7 mouse cellular contexts compared by ENCODE assay signal in the genomic region with DNA sequence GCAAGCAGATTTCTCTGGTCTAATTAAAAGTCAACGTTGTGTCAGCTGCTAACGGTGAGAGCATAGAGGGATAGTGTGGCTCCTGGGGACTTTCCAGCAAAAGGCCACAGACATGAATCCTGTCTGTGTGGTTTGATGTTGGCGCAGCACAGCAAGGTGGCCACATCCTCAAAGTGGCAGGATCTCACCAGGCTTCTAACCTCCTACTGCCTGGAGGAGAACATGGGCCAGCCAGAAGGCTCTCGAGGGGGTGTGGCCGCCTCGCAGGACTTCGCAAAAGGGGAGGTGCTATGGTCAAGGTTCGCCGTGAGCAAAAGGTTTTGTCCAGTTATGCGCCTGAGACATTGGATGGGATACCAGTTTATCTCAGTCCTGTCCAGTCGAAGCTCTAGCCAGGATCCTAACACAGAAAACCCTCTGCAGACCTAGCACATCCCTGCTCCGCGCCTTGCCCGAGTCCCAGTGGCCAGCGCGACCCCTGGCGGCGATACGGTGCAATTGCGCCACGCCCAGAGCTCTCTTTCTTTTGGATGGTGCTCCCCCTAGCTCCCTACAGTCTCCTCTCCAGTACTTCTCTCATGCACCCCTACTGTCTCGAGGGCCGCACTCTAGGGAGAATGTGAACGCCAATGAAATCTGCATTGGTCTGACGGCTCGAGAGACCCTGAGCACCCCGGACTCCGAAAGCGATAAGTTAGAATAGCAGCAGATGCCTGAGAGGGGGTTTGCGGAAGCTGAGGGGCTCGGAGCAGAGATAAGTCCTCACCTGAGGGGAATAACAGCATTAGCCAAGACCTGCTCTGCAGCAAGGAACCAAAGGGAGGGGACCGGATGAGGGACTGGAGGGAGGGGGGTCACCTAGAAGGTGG. TPM values are rescaled to one million over a fixed set of nuclear protein-coding genes. Genes with fewer than 3 reads are reported as not detected.
DNase-seq lines count a peak whose midpoint lies in the region; ATAC-seq and TF ChIP-seq lines count a peak whose summit lies in the region.

No protein-coding gene starts in this region.

- H3K4me3 ChIP-seq in embryonic facial prominence, embryonic 10.5 days: peak overlapping the region; percentile 42
- no peak overlapping the region for H3K4me3 ChIP-seq in kidney, adult 2 months (ENCODE audit: insufficient read depth, low read depth, low read length)
- peak overlapping the region; percentile 27 for H3K4me3 ChIP-seq in limb, embryonic 12.5 days (replicated peaks)
- peak overlapping the region; percentile 10 for H3K4me3 ChIP-seq in midbrain, embryonic 15.5 days
- peak overlapping the region; percentile 2; the same call in 1 of the 2 replicates for H3K4me3 ChIP-seq in spleen, adult 2 months (ENCODE audit: extremely low read depth, insufficient read depth, insufficient read length)

- WGBS in embryonic facial prominence, embryonic 10.5 days: 16% methylated on average over 32 of the region's 32 CpGs
- WGBS in kidney, adult 2 months: 11% methylated on average over 32 of the region's 32 CpGs
- 14% methylated on average over 32 of the region's 32 CpGs for WGBS in limb, embryonic 12.5 days
- 14% methylated on average over 32 of the region's 32 CpGs for WGBS in midbrain, embryonic 15.5 days
- WGBS in spleen, adult 2 months: 11% methylated on average over 32 of the region's 32 CpGs

- peak; percentile 53; the same call in 1 of the 2 replicates for ATAC-seq in limb, embryonic 12.5 days (ENCODE audit: insufficient number of reproducible peaks, insufficient read depth, low FRiP score, low TSS enrichment, low read depth)
- ATAC-seq in midbrain, embryonic 15.5 days (replicated peaks): peak; percentile 82

- H3K9ac ChIP-seq in limb, embryonic 12.5 days (replicated peaks): no peak overlapping the region; the same call in 1 of the 2 replicates
- peak overlapping the region; percentile 31 for H3K9ac ChIP-seq in midbrain, embryonic 15.5 days

- H3K27me3 ChIP-seq in embryonic facial prominence, embryonic 10.5 days (replicated peaks; ENCODE audit: low read depth, poor library complexity, severe bottlenecking): peaks cover 49% of the 10 kb centered on the region
- no peaks in the 10 kb centered on the region for H3K27me3 ChIP-seq in kidney, adult 2 months (replicated peaks; ENCODE audit: control insufficient read depth, insufficient read depth, low read length)
- H3K27me3 ChIP-seq in limb, embryonic 12.5 days: peaks cover 39% of the 10 kb centered on the region
- 0 out of 2 replicates have a peak, but pooled peaks cover 7% of the 10 kb centered on the region for H3K27me3 ChIP-seq in midbrain, embryonic 15.5 days (replicated peaks)
- H3K27me3 ChIP-seq in spleen, adult 2 months (ENCODE audit: control insufficient read depth, insufficient read depth, low read length): no peaks in the 10 kb centered on the region

- H3K9me3 ChIP-seq in embryonic facial prominence, embryonic 10.5 days: no peaks in the 10 kb centered on the region
- H3K9me3 ChIP-seq in limb, embryonic 12.5 days: no peaks in the 10 kb centered on the region
- H3K9me3 ChIP-seq in midbrain, embryonic 15.5 days: no peaks in the 10 kb centered on the region

- H3K4me2 ChIP-seq in limb, embryonic 12.5 days: peak overlapping the region; percentile 48
- H3K4me2 ChIP-seq in midbrain, embryonic 15.5 days: peak overlapping the region; percentile 40

- peak; percentile 98 for TF ChIP-seq CTCF in kidney, adult 2 months (conservative IDR thresholded peaks at IDR 0.05; ENCODE audit: insufficient read depth, insufficient read length, low read depth, low read length)
- TF ChIP-seq CTCF in spleen, adult 2 months (IDR thresholded peaks at IDR 0.05; ENCODE audit: extremely low read depth, insufficient read depth, insufficient read length, insufficient replicate concordance): peak; percentile 99

- peak; percentile 94 for DNase-seq in adrenal gland, postnatal 10 days
- DNase-seq in embryonic facial prominence, embryonic 10.5 days (ENCODE audit: low spot score): peak; percentile 91
- peak; percentile 89 to 95 for DNase-seq in heart, adult 18-20 months
- peak; percentile 88 for DNase-seq in kidney, adult 2 months
- DNase-seq in spleen, adult 2 months (ENCODE audit: low read depth in 1 of 2, low spot score in 2 of 2): peak; percentile 47 to 85

- H3K27ac ChIP-seq in embryonic facial prominence, embryonic 10.5 days (replicated peaks): no peak overlapping the region
- no peak overlapping the region for H3K27ac ChIP-seq in kidney, adult 2 months (ENCODE audit: insufficient read depth, low read depth, low read length)
- no peak overlapping the region for H3K27ac ChIP-seq in limb, embryonic 12.5 days
- no peak overlapping the region for H3K27ac ChIP-seq in midbrain, embryonic 15.5 days
- no peak overlapping the region for H3K27ac ChIP-seq in spleen, adult 2 months (ENCODE audit: insufficient read depth, low read length)

- no peak for TF ChIP-seq POLR2A in kidney, adult 2 months (IDR thresholded peaks at IDR 0.05; ENCODE audit: low read depth, low read length)
- TF ChIP-seq POLR2A in spleen, adult 2 months (IDR thresholded peaks at IDR 0.05; ENCODE audit: low read depth, low read length): no peak

- H3K4me1 ChIP-seq in embryonic facial prominence, embryonic 10.5 days: peaks cover 15% of the 10 kb centered on the region; the same call in 1 of the 2 replicates
- no peaks in the 10 kb centered on the region for H3K4me1 ChIP-seq in kidney, adult 2 months (ENCODE audit: control insufficient read depth, insufficient read depth, low read length)
- H3K4me1 ChIP-seq in limb, embryonic 12.5 days (replicated peaks): peaks cover 7% of the 10 kb centered on the region
- H3K4me1 ChIP-seq in midbrain, embryonic 15.5 days: peaks cover 6% of the 10 kb centered on the region; the same call in 1 of the 2 replicates
- H3K4me1 ChIP-seq in spleen, adult 2 months (ENCODE audit: control insufficient read depth, insufficient read depth, insufficient read length): peaks cover 10% of the 10 kb centered on the region; the same call in 1 of the 2 replicates

- H3K36me3 ChIP-seq in embryonic facial prominence, embryonic 10.5 days (replicated peaks): no peaks in the 10 kb centered on the region
- no peaks in the 10 kb centered on the region for H3K36me3 ChIP-seq in kidney, adult 2 months (ENCODE audit: control insufficient read depth, insufficient read depth, low read length)
- no peaks in the 10 kb centered on the region for H3K36me3 ChIP-seq in limb, embryonic 12.5 days
- no peaks in the 10 kb centered on the region for H3K36me3 ChIP-seq in midbrain, embryonic 15.5 days (replicated peaks)
- H3K36me3 ChIP-seq in spleen, adult 2 months (ENCODE audit: control insufficient read depth, insufficient read depth, low read length): no peaks in the 10 kb centered on the region

RNA-seq across cellular contexts. Expression of a gene that starts 13.3 kb away (rescaled TPM):
- 10 to 100 TPM; 28.8 to 29.6 TPM for total RNA-seq in adrenal gland, postnatal 10 days (2021)
- polyA plus RNA-seq in embryonic facial prominence, embryonic 10.5 days (2016; fragmentation: Nextera tagmentation; extraction: Ambion mirVana): 9.7 and 10.6 TPM in 2 replicates
- total RNA-seq in heart, adult 18-20 months (2021): 10 to 100 TPM; 10.1 to 11.1 TPM
- polyA plus RNA-seq in kidney, adult 2 months (2012; rRNA removed): 63.4 and 75.3 TPM in 2 replicates
- 17.8 and 18.8 TPM in 2 replicates for polyA plus RNA-seq in limb, embryonic 12.5 days (2016; fragmentation: Nextera tagmentation; extraction: Ambion mirVana)
- 51.0 and 53.7 TPM in 2 replicates for polyA plus RNA-seq in midbrain, embryonic 15.5 days (2015; fragmentation: Nextera tagmentation; extraction: Ambion mirVana)
- polyA plus RNA-seq in spleen, adult 2 months (2012; rRNA removed): 7.6 and 9.1 TPM in 2 replicates

RNA-seq across cellular contexts. Expression of a gene that starts 28.3 kb away (rescaled TPM):
- 1 to 10 TPM; 3.9 to 5.5 TPM for total RNA-seq in adrenal gland, postnatal 10 days (2021)
- 4.3 and 4.5 TPM in 2 replicates for polyA plus RNA-seq in embryonic facial prominence, embryonic 10.5 days (2016; fragmentation: Nextera tagmentation; extraction: Ambion mirVana)
- total RNA-seq in heart, adult 18-20 months (2021): 1 to 10 TPM; 3.6 to 4.9 TPM
- polyA plus RNA-seq in kidney, adult 2 months (2012; rRNA removed): 10.7 and 12.1 TPM in 2 replicates
- polyA plus RNA-seq in limb, embryonic 12.5 days (2016; fragmentation: Nextera tagmentation; extraction: Ambion mirVana): 1.4 and 2.7 TPM in 2 replicates
- 1.9 and 2.5 TPM in 2 replicates for polyA plus RNA-seq in midbrain, embryonic 15.5 days (2015; fragmentation: Nextera tagmentation; extraction: Ambion mirVana)
- polyA plus RNA-seq in spleen, adult 2 months (2012; rRNA removed): 7.6 and 11.5 TPM in 2 replicates

RNA-seq across cellular contexts. Expression of a gene that starts 32.3 kb away (rescaled TPM):
- total RNA-seq in adrenal gland, postnatal 10 days (2021): 100 to 1,000 TPM; 210 to 252 TPM
- 47.0 and 53.4 TPM in 2 replicates for polyA plus RNA-seq in embryonic facial prominence, embryonic 10.5 days (2016; fragmentation: Nextera tagmentation; extraction: Ambion mirVana)
- total RNA-seq in heart, adult 18-20 months (2021): 100 to 1,000 TPM; 182 to 193 TPM
- 85.3 and 90.6 TPM in 2 replicates for polyA plus RNA-seq in kidney, adult 2 months (2012; rRNA removed)
- 67.0 and 156 TPM in 2 replicates for polyA plus RNA-seq in limb, embryonic 12.5 days (2016; fragmentation: Nextera tagmentation; extraction: Ambion mirVana)
- polyA plus RNA-seq in midbrain, embryonic 15.5 days (2015; fragmentation: Nextera tagmentation; extraction: Ambion mirVana): 139 and 162 TPM in 2 replicates
- 105 and 137 TPM in 2 replicates for polyA plus RNA-seq in spleen, adult 2 months (2012; rRNA removed)

RNA-seq across cellular contexts. Expression of a gene that starts 53.5 kb away (rescaled TPM):
- total RNA-seq in adrenal gland, postnatal 10 days (2021): 10 to 100 TPM; 10.8 to 13.4 TPM
- 3.9 and 4.6 TPM in 2 replicates for polyA plus RNA-seq in embryonic facial prominence, embryonic 10.5 days (2016; fragmentation: Nextera tagmentation; extraction: Ambion mirVana)
- 1 to 10 TPM; 6.0 to 7.8 TPM for total RNA-seq in heart, adult 18-20 months (2021)
- polyA plus RNA-seq in kidney, adult 2 months (2012; rRNA removed): 19.6 and 23.7 TPM in 2 replicates
- polyA plus RNA-seq in limb, embryonic 12.5 days (2016; fragmentation: Nextera tagmentation; extraction: Ambion mirVana): 3.1 and 4.4 TPM in 2 replicates
- 7.3 and 8.6 TPM in 2 replicates for polyA plus RNA-seq in midbrain, embryonic 15.5 days (2015; fragmentation: Nextera tagmentation; extraction: Ambion mirVana)
- polyA plus RNA-seq in spleen, adult 2 months (2012; rRNA removed): 332 and 401 TPM in 2 replicates
